Mouse (Mus musculus): ENCODE results near the gene Zbtb33. TPM values are rescaled to one million over a fixed set of nuclear protein-coding genes. Genes with fewer than 3 reads are reported as not detected.

Gene Zbtb33
- total and polyA plus RNA-seq, 3 experiments = 2.6 to 57.7 (median 32.9) TPM

DNA sequence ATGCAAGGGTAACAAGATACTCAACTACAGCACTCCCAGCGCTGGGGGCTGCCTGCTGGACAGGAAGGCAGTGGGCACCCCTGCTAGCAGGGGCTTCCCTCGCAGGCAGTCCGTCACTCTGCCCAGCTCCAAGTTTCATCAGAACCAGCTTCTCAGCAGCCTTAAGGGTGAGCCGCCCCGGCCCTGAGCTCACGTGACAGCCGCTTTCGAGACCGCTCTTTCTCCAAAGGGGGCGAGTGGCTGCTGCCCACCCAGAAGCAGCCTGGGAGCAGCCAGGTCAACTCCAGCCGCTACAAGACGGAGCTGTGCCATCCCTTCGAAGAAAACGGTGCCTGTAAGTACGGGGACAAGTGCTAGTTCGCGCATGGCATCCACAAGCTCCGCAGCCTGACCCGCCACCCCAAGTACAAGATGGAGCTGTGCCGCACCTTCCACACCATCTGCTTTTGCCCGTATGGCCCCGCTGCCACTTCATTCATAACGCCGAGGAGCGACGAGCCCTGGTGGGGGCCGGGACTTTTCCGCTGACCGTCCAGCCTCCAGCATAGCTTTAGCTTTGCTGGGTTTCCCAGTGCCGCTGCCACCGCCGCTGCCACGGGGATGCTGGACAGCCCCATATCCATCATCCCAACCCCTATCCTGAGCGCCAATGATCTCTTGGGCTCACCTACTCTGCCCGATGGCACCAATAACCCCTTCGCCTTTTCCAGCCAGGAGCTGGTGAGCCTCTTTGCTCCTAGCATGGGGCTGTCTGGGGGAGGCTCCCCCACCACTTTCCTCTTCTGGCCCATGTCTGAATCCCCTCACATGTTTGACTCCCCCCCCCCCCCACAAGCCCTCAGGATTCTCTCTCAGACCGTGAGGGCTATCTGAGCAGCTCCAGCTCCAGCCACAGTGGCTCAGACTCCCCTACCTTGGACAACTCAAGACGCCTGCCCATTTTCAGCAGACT is 8.7 kb upstream of the Zbtb33 start:
- no peak for ATAC-seq (ENCODE audit: extremely low read depth, insufficient number of reproducible peaks, low FRiP score, poor library complexity, severe bottlenecking)
- no peak for DNase-seq (ENCODE audit: low spot score)

GRCm38 (mm10) chrX:38181608-38182258 is 7.9 kb upstream of the Zbtb33 start:
- peaks cover 7% of the 10 kb centered on the region for H3K4me1 ChIP-seq (ENCODE audit: insufficient read depth, low read depth, low read length)
- peak; percentile 8 for DNase-seq (ENCODE audit: low spot score)
- ATAC-seq (ENCODE audit: extremely low read depth, insufficient number of reproducible peaks, low FRiP score, poor library complexity, severe bottlenecking) = peak; percentile 49
- H3K9me3 ChIP-seq (replicated peaks) = peaks cover 3% of the 10 kb centered on the region
- TF ChIP-seq POLR2AphosphoS5 (IDR thresholded peaks at IDR 0.05; ENCODE audit: insufficient replicate concordance, low read depth, low read length) (no peak), TAL1 (conservative IDR thresholded peaks at IDR 0.05; ENCODE audit: low read depth, low read length) (no peak), CTCF (IDR thresholded peaks at IDR 0.05; ENCODE audit: low read depth, low read length) (no peak), GATA2 (IDR thresholded peaks at IDR 0.05; ENCODE audit: borderline replicate concordance, low read depth, low read length) (no peak), GATA1 (IDR thresholded peaks at IDR 0.05; ENCODE audit: borderline replicate concordance, low read length) (no peak)
- H3K36me3 ChIP-seq (replicated peaks) = no peaks in the 10 kb centered on the region
- H3K27me3 ChIP-seq (ENCODE audit: insufficient read depth, low read length) = peaks cover 8% of the 10 kb centered on the region; the same call in 1 of the 2 replicates
- H3K4me3 ChIP-seq (ENCODE audit: low read depth, low read length) = no peak overlapping the region

More for the DNA sequence above, 8.7 kb upstream of the Zbtb33 start:
- TF ChIP-seq CTCF (IDR thresholded peaks at IDR 0.05; ENCODE audit: low read depth, low read length) = no peak
- no peak for TF ChIP-seq POLR2AphosphoS5 (IDR thresholded peaks at IDR 0.05; ENCODE audit: insufficient replicate concordance, low read depth, low read length)
- TF ChIP-seq GATA2 (IDR thresholded peaks at IDR 0.05; ENCODE audit: borderline replicate concordance, low read depth, low read length) = no peak
- TF ChIP-seq TAL1 (conservative IDR thresholded peaks at IDR 0.05; ENCODE audit: low read depth, low read length) = no peak
- TF ChIP-seq GATA1 (IDR thresholded peaks at IDR 0.05; ENCODE audit: borderline replicate concordance, low read length) = no peak
- H3K36me3 ChIP-seq (replicated peaks) = no peaks in the 10 kb centered on the region
- H3K4me3 ChIP-seq (ENCODE audit: low read depth, low read length) = no peak overlapping the region
- peaks cover 8% of the 10 kb centered on the region; the same call in 1 of the 2 replicates for H3K27me3 ChIP-seq (ENCODE audit: insufficient read depth, low read length)
- peaks cover 5% of the 10 kb centered on the region for H3K4me1 ChIP-seq (ENCODE audit: insufficient read depth, low read depth, low read length)
- peaks cover 3% of the 10 kb centered on the region for H3K9me3 ChIP-seq (replicated peaks)

DNA sequence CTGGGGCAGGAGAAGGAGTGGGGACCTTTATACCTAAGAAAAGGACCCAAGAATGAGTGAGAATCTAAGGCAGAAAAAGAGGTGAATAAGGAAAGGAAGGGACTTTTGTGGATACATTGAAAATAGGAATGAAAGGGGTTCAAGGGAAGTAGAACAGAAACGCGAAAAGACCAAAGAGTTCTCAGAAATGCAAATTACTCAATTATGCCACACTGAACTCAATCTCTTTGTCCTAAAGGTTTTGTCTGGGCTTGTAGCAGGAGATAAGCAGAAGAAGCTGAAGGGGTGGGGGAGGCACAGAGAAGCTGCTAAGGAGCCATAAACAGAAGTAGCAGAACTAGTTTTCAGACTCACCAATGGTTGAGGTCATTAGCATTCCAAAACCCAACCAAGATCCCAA is 4.1 kb upstream of the Zbtb33 start:
- ATAC-seq (ENCODE audit: extremely low read depth, insufficient number of reproducible peaks, low FRiP score, poor library complexity, severe bottlenecking) (no peak), DNase-seq (ENCODE audit: low spot score) (peak; percentile 2)
- Histone ChIP-seq H3K9me3 (replicated peaks) (no peaks in the 10 kb centered on the region), H3K36me3 (replicated peaks) (no peaks in the 10 kb centered on the region), H3K4me3 (ENCODE audit: low read depth, low read length) (no peak overlapping the region), H3K4me1 (ENCODE audit: insufficient read depth, low read depth, low read length) (peaks cover 7% of the 10 kb centered on the region), H3K27me3 (ENCODE audit: insufficient read depth, low read length) (peaks cover 7% of the 10 kb centered on the region; the same call in 1 of the 2 replicates)
- TF ChIP-seq POLR2AphosphoS5 (IDR thresholded peaks at IDR 0.05; ENCODE audit: insufficient replicate concordance, low read depth, low read length) (no peak), TAL1 (conservative IDR thresholded peaks at IDR 0.05; ENCODE audit: low read depth, low read length) (no peak), GATA1 (IDR thresholded peaks at IDR 0.05; ENCODE audit: borderline replicate concordance, low read length) (no peak), CTCF (IDR thresholded peaks at IDR 0.05; ENCODE audit: low read depth, low read length) (no peak), GATA2 (IDR thresholded peaks at IDR 0.05; ENCODE audit: borderline replicate concordance, low read depth, low read length) (no peak)

- Histone ChIP-seq H3K27me3 (ENCODE audit: insufficient read depth, low read length) (no peaks in the 10 kb centered on the region), H3K4me1 (ENCODE audit: insufficient read depth, low read depth, low read length) (peaks cover 11% of the 10 kb centered on the region), H3K36me3 (replicated peaks) (peaks cover 21% of the 10 kb centered on the region), H3K4me3 (ENCODE audit: low read depth, low read length) (peak overlapping the region; percentile 80), H3K9me3 (replicated peaks) (no peaks in the 10 kb centered on the region)
- ATAC-seq (ENCODE audit: extremely low read depth, insufficient number of reproducible peaks, low FRiP score, poor library complexity, severe bottlenecking) (no peak), DNase-seq (ENCODE audit: low spot score) (no peak)
- TF ChIP-seq CTCF (IDR thresholded peaks at IDR 0.05; ENCODE audit: low read depth, low read length) (no peak), TAL1 (conservative IDR thresholded peaks at IDR 0.05; ENCODE audit: low read depth, low read length) (no peak), GATA2 (IDR thresholded peaks at IDR 0.05; ENCODE audit: borderline replicate concordance, low read depth, low read length) (no peak), GATA1 (IDR thresholded peaks at IDR 0.05; ENCODE audit: borderline replicate concordance, low read length) (no peak), POLR2AphosphoS5 (IDR thresholded peaks at IDR 0.05; ENCODE audit: insufficient replicate concordance, low read depth, low read length) (no peak)
These were observed 818 bp downstream of the Zbtb33 start for GRCm38 (mm10) chrX:38190458-38190764.

DNA sequence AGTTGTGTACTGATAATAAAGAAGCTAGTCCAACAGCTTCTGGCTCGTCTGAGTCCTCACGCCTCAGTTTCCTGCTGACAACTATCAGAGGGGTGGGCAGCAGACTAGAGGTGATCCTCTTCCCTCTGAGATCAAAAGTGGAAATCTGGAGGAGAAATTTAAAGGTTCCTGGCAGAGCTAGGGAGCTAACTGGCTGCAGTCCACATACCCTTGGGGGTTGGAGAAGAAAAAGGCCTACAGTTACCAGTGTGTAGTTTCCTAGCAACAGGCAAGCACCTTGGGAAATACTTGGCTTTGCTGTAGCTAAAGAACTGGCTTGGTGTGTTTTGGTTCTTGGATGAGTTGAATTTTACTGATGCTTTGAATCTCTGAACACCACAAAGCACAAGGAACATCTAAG is 12.2 kb downstream of the Zbtb33 start:
- peaks cover 14% of the 10 kb centered on the region for H3K36me3 ChIP-seq (replicated peaks)
- no peak overlapping the region for H3K4me3 ChIP-seq (ENCODE audit: low read depth, low read length)
- H3K27me3 ChIP-seq (ENCODE audit: insufficient read depth, low read length) = no peaks in the 10 kb centered on the region
- no peak for TF ChIP-seq CTCF (IDR thresholded peaks at IDR 0.05; ENCODE audit: low read depth, low read length)
- no peak for TF ChIP-seq TAL1 (conservative IDR thresholded peaks at IDR 0.05; ENCODE audit: low read depth, low read length)
- no peak for TF ChIP-seq GATA1 (IDR thresholded peaks at IDR 0.05; ENCODE audit: borderline replicate concordance, low read length)
- no peak for TF ChIP-seq POLR2AphosphoS5 (IDR thresholded peaks at IDR 0.05; ENCODE audit: insufficient replicate concordance, low read depth, low read length)
- TF ChIP-seq GATA2 (IDR thresholded peaks at IDR 0.05; ENCODE audit: borderline replicate concordance, low read depth, low read length) = no peak
- H3K4me1 ChIP-seq (ENCODE audit: insufficient read depth, low read depth, low read length) = no peaks in the 10 kb centered on the region
- no peak for DNase-seq (ENCODE audit: low spot score)
- no peak for ATAC-seq (ENCODE audit: extremely low read depth, insufficient number of reproducible peaks, low FRiP score, poor library complexity, severe bottlenecking)
- H3K9me3 ChIP-seq (replicated peaks) = no peaks in the 10 kb centered on the region

DNA sequence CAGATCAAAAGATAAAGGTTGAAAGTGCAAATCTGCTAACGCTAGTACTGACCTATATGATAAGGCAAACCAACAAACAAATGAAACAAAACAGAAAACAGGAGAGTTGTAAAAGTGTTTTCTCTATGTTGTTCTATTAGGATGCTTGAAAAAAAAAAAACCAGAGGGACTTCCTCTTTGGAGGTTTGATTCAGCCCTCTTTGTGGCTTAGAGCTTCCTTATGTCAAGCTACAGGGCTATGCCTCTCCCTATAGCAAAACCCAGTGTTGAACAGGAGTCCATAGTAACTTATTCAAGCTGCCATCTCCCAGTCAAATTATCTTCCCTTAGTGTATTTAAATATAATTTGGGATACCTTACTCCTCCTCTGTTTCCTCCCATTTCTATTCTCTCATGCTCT is 17.8 kb downstream of the Zbtb33 start:
- H3K9me3 ChIP-seq (replicated peaks) = no peaks in the 10 kb centered on the region
- DNase-seq (ENCODE audit: low spot score) = no peak
- H3K4me3 ChIP-seq (ENCODE audit: low read depth, low read length) = no peak overlapping the region
- TF ChIP-seq CTCF (IDR thresholded peaks at IDR 0.05; ENCODE audit: low read depth, low read length) (no peak), GATA1 (IDR thresholded peaks at IDR 0.05; ENCODE audit: borderline replicate concordance, low read length) (no peak), GATA2 (IDR thresholded peaks at IDR 0.05; ENCODE audit: borderline replicate concordance, low read depth, low read length) (no peak), TAL1 (conservative IDR thresholded peaks at IDR 0.05; ENCODE audit: low read depth, low read length) (no peak), POLR2AphosphoS5 (IDR thresholded peaks at IDR 0.05; ENCODE audit: insufficient replicate concordance, low read depth, low read length) (no peak)
- no peaks in the 10 kb centered on the region for H3K4me1 ChIP-seq (ENCODE audit: insufficient read depth, low read depth, low read length)
- H3K27me3 ChIP-seq (ENCODE audit: insufficient read depth, low read length) = no peaks in the 10 kb centered on the region
- no peak for ATAC-seq (ENCODE audit: extremely low read depth, insufficient number of reproducible peaks, low FRiP score, poor library complexity, severe bottlenecking)
- no peaks in the 10 kb centered on the region for H3K36me3 ChIP-seq (replicated peaks)
